Comparison of ENCODE assay signal across 8 mouse cellular contexts in the genomic region with DNA sequence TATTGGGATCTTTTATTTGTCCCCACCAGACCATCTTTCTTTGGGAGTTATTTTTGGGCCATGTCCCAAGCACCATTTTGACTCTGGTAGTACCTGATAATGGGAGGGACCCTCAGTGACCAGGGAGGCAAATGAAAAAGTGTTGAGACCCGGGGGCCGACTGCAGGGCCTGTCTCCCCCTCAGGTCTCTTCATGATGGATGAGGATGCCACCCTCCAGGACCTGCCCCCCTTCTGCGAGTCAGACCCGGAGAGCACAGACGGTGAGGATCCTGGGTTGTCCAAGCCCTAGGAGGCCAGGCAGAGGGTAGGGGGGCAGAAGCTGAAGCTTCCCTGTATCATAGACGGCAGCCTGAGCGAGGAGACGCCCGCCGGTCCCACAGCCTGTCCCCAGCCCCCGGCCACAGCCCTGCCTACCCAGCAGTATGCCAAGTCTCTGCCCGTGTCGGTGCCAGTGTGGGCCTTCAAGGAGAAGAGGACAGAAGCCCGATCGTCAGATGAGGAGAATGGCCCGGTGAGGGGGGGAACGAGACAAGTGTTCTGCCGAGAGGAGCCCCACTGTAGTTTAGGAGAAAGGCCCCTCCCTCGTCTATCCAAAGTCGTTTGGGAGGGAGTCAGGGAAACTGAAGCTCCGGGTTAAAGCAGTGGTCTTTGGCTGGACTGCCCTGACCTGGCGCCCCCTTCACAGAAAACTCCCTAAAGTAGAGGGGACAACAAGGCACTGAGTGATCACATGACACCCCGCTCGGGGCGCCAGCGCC. TPM values are rescaled to one million over a fixed set of nuclear protein-coding genes. Genes with fewer than 3 reads are reported as not detected.
DNase-seq lines count a peak whose midpoint lies in the region; ATAC-seq and TF ChIP-seq lines count a peak whose summit lies in the region.

No protein-coding gene starts in this region.

- H3K9me3 ChIP-seq in kidney, postnatal 0 days (replicated peaks; ENCODE audit: low read length), result no peaks in the 10 kb centered on the region
- H3K9me3 ChIP-seq in embryonic facial prominence, embryonic 11.5 days (replicated peaks; ENCODE audit: control insufficient read depth, low read length), result no peaks in the 10 kb centered on the region
- no peaks in the 10 kb centered on the region for H3K9me3 ChIP-seq in hindbrain, embryonic 11.5 days (ENCODE audit: control insufficient read depth, low read length)
- no peaks in the 10 kb centered on the region for H3K9me3 ChIP-seq in midbrain, embryonic 14.5 days (ENCODE audit: control insufficient read depth, low read length)

- no peaks in the 10 kb centered on the region for H3K27me3 ChIP-seq in kidney, postnatal 0 days (ENCODE audit: insufficient read depth, low read length)
- H3K27me3 ChIP-seq in embryonic facial prominence, embryonic 11.5 days (ENCODE audit: control insufficient read depth, insufficient read depth, low read length), result no peaks in the 10 kb centered on the region
- no peaks in the 10 kb centered on the region for H3K27me3 ChIP-seq in hindbrain, embryonic 11.5 days (ENCODE audit: control insufficient read depth, insufficient read depth, low read length)
- no peaks in the 10 kb centered on the region for H3K27me3 ChIP-seq in midbrain, embryonic 14.5 days (ENCODE audit: control insufficient read depth, insufficient read depth, low read length)

- peak overlapping the region; percentile 54 for H3K9ac ChIP-seq in kidney, postnatal 0 days (ENCODE audit: low read depth, low read length)
- peak overlapping the region; percentile 70 for H3K9ac ChIP-seq in embryonic facial prominence, embryonic 11.5 days (replicated peaks; ENCODE audit: low read length)
- peak overlapping the region; percentile 69 for H3K9ac ChIP-seq in hindbrain, embryonic 11.5 days (ENCODE audit: low read depth, low read length)
- peak overlapping the region; percentile 67 for H3K9ac ChIP-seq in midbrain, embryonic 14.5 days (replicated peaks; ENCODE audit: low read length)

- WGBS in kidney, postnatal 0 days, result 21% methylated on average over 26 of the region's 26 CpGs
- WGBS in embryonic facial prominence, embryonic 11.5 days, result 34% methylated on average over 26 of the region's 26 CpGs
- WGBS in hindbrain, embryonic 11.5 days, result 31% methylated on average over 22 of the region's 26 CpGs
- 34% methylated on average over 26 of the region's 26 CpGs for WGBS in midbrain, embryonic 14.5 days

- no peak for TF ChIP-seq CTCF in kidney, postnatal 0 days (IDR thresholded peaks at IDR 0.05; ENCODE audit: low read depth)

- H3K4me2 ChIP-seq in kidney, postnatal 0 days (ENCODE audit: low read length), result peak overlapping the region; percentile 90
- H3K4me2 ChIP-seq in embryonic facial prominence, embryonic 11.5 days (ENCODE audit: low read depth, low read length), result peak overlapping the region; percentile 87
- H3K4me2 ChIP-seq in hindbrain, embryonic 11.5 days (replicated peaks; ENCODE audit: low read depth, low read length), result peak overlapping the region; percentile 64
- H3K4me2 ChIP-seq in midbrain, embryonic 14.5 days (ENCODE audit: low read length), result peak overlapping the region; percentile 72

- H3K36me3 ChIP-seq in kidney, postnatal 0 days (ENCODE audit: insufficient read depth, low read length), result no peaks in the 10 kb centered on the region
- H3K36me3 ChIP-seq in embryonic facial prominence, embryonic 11.5 days (replicated peaks; ENCODE audit: control insufficient read depth, insufficient read depth, low read depth, low read length), result no peaks in the 10 kb centered on the region; the same call in 1 of the 2 replicates
- H3K36me3 ChIP-seq in hindbrain, embryonic 11.5 days (ENCODE audit: control insufficient read depth, insufficient read depth, low read length), result no peaks in the 10 kb centered on the region; the same call in 1 of the 2 replicates
- H3K36me3 ChIP-seq in midbrain, embryonic 14.5 days (ENCODE audit: control insufficient read depth, insufficient read depth, low read length), result peaks cover 18% of the 10 kb centered on the region

- peaks cover 35% of the 10 kb centered on the region for H3K4me1 ChIP-seq in kidney, postnatal 0 days (replicated peaks; ENCODE audit: insufficient read depth, low read length)
- peaks cover 8% of the 10 kb centered on the region for H3K4me1 ChIP-seq in embryonic facial prominence, embryonic 11.5 days (ENCODE audit: control insufficient read depth, insufficient read depth, low read length)
- H3K4me1 ChIP-seq in hindbrain, embryonic 11.5 days (replicated peaks; ENCODE audit: control insufficient read depth, insufficient read depth, low read length), result peaks cover 16% of the 10 kb centered on the region
- peaks cover 40% of the 10 kb centered on the region for H3K4me1 ChIP-seq in midbrain, embryonic 14.5 days (ENCODE audit: control insufficient read depth, insufficient read depth, low read length)

- H3K27ac ChIP-seq in kidney, postnatal 0 days, result peak overlapping the region; percentile 96
- peak overlapping the region; percentile 81 for H3K27ac ChIP-seq in embryonic facial prominence, embryonic 11.5 days (replicated peaks; ENCODE audit: low read depth, low read length)
- H3K27ac ChIP-seq in hindbrain, embryonic 11.5 days (ENCODE audit: low read depth, low read length), result peak overlapping the region; percentile 86
- H3K27ac ChIP-seq in midbrain, embryonic 14.5 days (replicated peaks; ENCODE audit: low read depth, low read length), result peak overlapping the region; percentile 85

- no peak for DNase-seq in kidney, postnatal 0 days (ENCODE audit: low spot score)
- DNase-seq in kidney, postnatal 14 days, result no peak
- DNase-seq in embryonic facial prominence, embryonic 11.5 days (ENCODE audit: low spot score), result no peak
- no peak for DNase-seq in hindbrain, embryonic 11.5 days (ENCODE audit: low spot score)
- no peak for DNase-seq in midbrain, embryonic 14.5 days
- DNase-seq in frontal cortex, adult 2 months (ENCODE audit: extremely low spot score in 1 of 2, low spot score in 1 of 2), result no peak
- DNase-seq in right cerebral cortex, postnatal 25 days, result no peak
- no peak for DNase-seq in layer of hippocampus, adult 9-10 months (ENCODE audit: low spot score)

- peak overlapping the region; percentile 47 for H3K4me3 ChIP-seq in kidney, postnatal 0 days (replicated peaks; ENCODE audit: low read depth, low read length)
- peak overlapping the region; percentile 47 for H3K4me3 ChIP-seq in embryonic facial prominence, embryonic 11.5 days (ENCODE audit: low read depth, low read length)
- peak overlapping the region; percentile 42 for H3K4me3 ChIP-seq in hindbrain, embryonic 11.5 days (ENCODE audit: low read depth, low read length)
- H3K4me3 ChIP-seq in midbrain, embryonic 14.5 days (replicated peaks; ENCODE audit: low read depth, low read length), result peak overlapping the region; percentile 42

- ATAC-seq in kidney, postnatal 0 days (replicated peaks; ENCODE audit: low FRiP score, low read depth), result no peak
- no peak for ATAC-seq in embryonic facial prominence, embryonic 11.5 days (replicated peaks; ENCODE audit: insufficient number of reproducible peaks, low FRiP score, low TSS enrichment, low read depth)
- ATAC-seq in hindbrain, embryonic 11.5 days (ENCODE audit: low FRiP score), result no peak
- no peak for ATAC-seq in midbrain, embryonic 14.5 days (ENCODE audit: low FRiP score, low TSS enrichment)

RNA-seq across cellular contexts. Expression of a gene that starts 3.2 kb away (rescaled TPM):
- polyA plus RNA-seq in kidney, postnatal 0 days (2015; fragmentation: Nextera tagmentation; extraction: Ambion mirVana), result 34.0 and 36.4 TPM in 2 replicates
- 21.6 and 25.3 TPM in 2 replicates for polyA plus RNA-seq in embryonic facial prominence, embryonic 11.5 days (2014; fragmentation: Nextera tagmentation; extraction: Ambion mirVana)
- 26.3 and 27.6 TPM in 2 replicates for polyA plus RNA-seq in hindbrain, embryonic 11.5 days (2014; fragmentation: Nextera tagmentation; extraction: Ambion mirVana)
- 28.8 and 30.4 TPM in 2 replicates for polyA plus RNA-seq in midbrain, embryonic 14.5 days (2014; fragmentation: Nextera tagmentation; extraction: Ambion mirVana)
- polyA plus RNA-seq in frontal cortex, adult 2 months (2012; rRNA removed), result 42.3 and 44.9 TPM in 2 replicates

RNA-seq across cellular contexts. Expression of a gene that starts 4.9 kb away (rescaled TPM):
- polyA plus RNA-seq in kidney, postnatal 0 days (2015; fragmentation: Nextera tagmentation; extraction: Ambion mirVana), result 78.0 and 87.0 TPM in 2 replicates
- polyA plus RNA-seq in embryonic facial prominence, embryonic 11.5 days (2014; fragmentation: Nextera tagmentation; extraction: Ambion mirVana), result 55.1 and 75.1 TPM in 2 replicates
- polyA plus RNA-seq in hindbrain, embryonic 11.5 days (2014; fragmentation: Nextera tagmentation; extraction: Ambion mirVana), result 60.9 and 65.5 TPM in 2 replicates
- 107 and 122 TPM in 2 replicates for polyA plus RNA-seq in midbrain, embryonic 14.5 days (2014; fragmentation: Nextera tagmentation; extraction: Ambion mirVana)
- 84.3 and 106 TPM in 2 replicates for polyA plus RNA-seq in frontal cortex, adult 2 months (2012; rRNA removed)

RNA-seq across cellular contexts. Expression of a gene that starts 5.0 kb away (rescaled TPM):
- polyA plus RNA-seq in kidney, postnatal 0 days (2015; fragmentation: Nextera tagmentation; extraction: Ambion mirVana), result 108 and 111 TPM in 2 replicates
- polyA plus RNA-seq in embryonic facial prominence, embryonic 11.5 days (2014; fragmentation: Nextera tagmentation; extraction: Ambion mirVana), result 32.4 and 42.5 TPM in 2 replicates
- polyA plus RNA-seq in hindbrain, embryonic 11.5 days (2014; fragmentation: Nextera tagmentation; extraction: Ambion mirVana), result 31.7 and 38.0 TPM in 2 replicates
- 61.9 and 63.7 TPM in 2 replicates for polyA plus RNA-seq in midbrain, embryonic 14.5 days (2014; fragmentation: Nextera tagmentation; extraction: Ambion mirVana)
- polyA plus RNA-seq in frontal cortex, adult 2 months (2012; rRNA removed), result 87.0 and 108 TPM in 2 replicates

RNA-seq across cellular contexts. Expression of a gene that starts 15.8 kb away (rescaled TPM):
- polyA plus RNA-seq in kidney, postnatal 0 days (2015; fragmentation: Nextera tagmentation; extraction: Ambion mirVana), result 377 and 412 TPM in 2 replicates
- polyA plus RNA-seq in embryonic facial prominence, embryonic 11.5 days (2014; fragmentation: Nextera tagmentation; extraction: Ambion mirVana), result 350 and 370 TPM in 2 replicates
- 314 and 331 TPM in 2 replicates for polyA plus RNA-seq in hindbrain, embryonic 11.5 days (2014; fragmentation: Nextera tagmentation; extraction: Ambion mirVana)
- polyA plus RNA-seq in midbrain, embryonic 14.5 days (2014; fragmentation: Nextera tagmentation; extraction: Ambion mirVana), result 480 and 508 TPM in 2 replicates
- polyA plus RNA-seq in frontal cortex, adult 2 months (2012; rRNA removed), result 408 and 469 TPM in 2 replicates

RNA-seq across cellular contexts. Expression of a gene that starts 37.3 kb away (rescaled TPM):
- 4.2 and 5.3 TPM in 2 replicates for polyA plus RNA-seq in kidney, postnatal 0 days (2015; fragmentation: Nextera tagmentation; extraction: Ambion mirVana)
- 2.9 and 3.1 TPM in 2 replicates for polyA plus RNA-seq in embryonic facial prominence, embryonic 11.5 days (2014; fragmentation: Nextera tagmentation; extraction: Ambion mirVana)
- polyA plus RNA-seq in hindbrain, embryonic 11.5 days (2014; fragmentation: Nextera tagmentation; extraction: Ambion mirVana), result 1.9 and 2.0 TPM in 2 replicates
- polyA plus RNA-seq in midbrain, embryonic 14.5 days (2014; fragmentation: Nextera tagmentation; extraction: Ambion mirVana), result 2.2 and 2.8 TPM in 2 replicates
- 24.2 and 35.6 TPM in 2 replicates for polyA plus RNA-seq in frontal cortex, adult 2 months (2012; rRNA removed)
